Mouse (Mus musculus): ENCODE measurements at regions not wholly inside any gene's neighbourhood (a gene's known extent, or its start where the extent isn't known, plus 50 kb on each side); places are given as distances from the start of the nearest gene placed in this dataset.
A peak's percentile ranks its signal among the peaks of the same experiment; 100 is the strongest.
"Not testable (repeated sequence)": the region's sequence is repeated elsewhere in the genome, so short reads cannot be mapped to it uniquely, and the experiment has no call there.

- not testable (repeated sequence) for ATAC-seq (ENCODE audit: low FRiP score); H3K4me1 ChIP-seq; H3K4me3 ChIP-seq (replicated peaks); H3K9me3 ChIP-seq; H3K27ac ChIP-seq; H3K27me3 ChIP-seq; H3K4me2 ChIP-seq; H3K36me3 ChIP-seq (replicated peaks); H3K9ac ChIP-seq
- 15% methylated on average over 1 of the region's 1 CpGs for WGBS
Observed at GRCm38 (mm10) chr4:20895081-20895480, 790.7 kb downstream of the Prdm13 start.

- 0 out of 2 replicates have a peak, but pooled peaks have one; percentile 27 for ATAC-seq (ENCODE audit: low FRiP score)
- no peaks in the 10 kb centered on the region for H3K4me1 ChIP-seq
- H3K9ac ChIP-seq = no peak overlapping the region
- WGBS = 73% methylated on average over 1 of the region's 1 CpGs
- no peaks in the 10 kb centered on the region for H3K9me3 ChIP-seq
- no peak overlapping the region for H3K4me2 ChIP-seq
- no peaks in the 10 kb centered on the region for H3K36me3 ChIP-seq (replicated peaks)
- H3K4me3 ChIP-seq (replicated peaks) = no peak overlapping the region
- H3K27ac ChIP-seq = no peak overlapping the region
- H3K27me3 ChIP-seq = no peaks in the 10 kb centered on the region
Observed at GRCm38 (mm10) chr4:20893872-20894271, 791.9 kb downstream of the Prdm13 start.

DNA sequence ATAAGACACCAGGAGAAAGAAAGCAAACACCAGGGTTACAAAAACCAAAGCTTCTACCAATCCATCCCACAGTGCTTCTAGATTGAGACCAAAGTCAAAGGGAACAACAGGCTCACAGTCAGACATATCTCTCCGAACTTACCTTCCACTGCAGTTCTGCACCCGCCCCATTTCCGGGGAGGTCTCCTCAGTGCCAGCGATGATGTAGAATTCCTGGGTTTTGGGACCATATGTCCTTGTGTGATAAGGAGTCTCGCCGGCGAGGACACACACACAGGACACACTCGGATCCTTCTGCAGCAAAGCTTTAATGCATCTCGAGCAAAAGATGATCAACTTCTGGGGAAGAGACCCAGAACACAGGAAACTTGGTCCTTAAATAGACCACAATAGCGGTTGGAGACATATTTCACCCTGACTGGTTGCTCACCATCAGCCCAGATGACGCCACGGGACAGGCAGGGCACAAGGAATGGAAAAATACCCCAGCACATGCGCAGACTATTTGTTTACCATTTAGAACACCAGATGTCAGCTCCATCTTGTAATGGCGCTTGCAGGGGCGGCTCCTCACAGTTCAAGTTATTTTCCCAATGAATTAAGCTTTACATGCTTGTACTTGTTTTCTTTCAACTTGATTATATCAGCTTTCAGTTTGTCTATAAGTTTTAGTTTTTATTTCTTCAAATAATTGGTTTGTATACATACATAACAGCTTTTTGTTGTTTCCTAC lies 824.9 kb downstream of the Prdm13 start:
- Histone ChIP-seq H3K27me3 (no peaks in the 10 kb centered on the region), H3K4me1 (no peaks in the 10 kb centered on the region), H3K36me3 (replicated peaks) (no peaks in the 10 kb centered on the region), H3K4me3 (replicated peaks) (no peak overlapping the region), H3K9ac (no peak overlapping the region), H3K27ac (no peak overlapping the region), H3K9me3 (no peaks in the 10 kb centered on the region), H3K4me2 (no peak overlapping the region)
- no peak for ATAC-seq (ENCODE audit: low FRiP score)
- WGBS = 96% methylated on average over 15 of the region's 15 CpGs

GRCm38 (mm10) chr4:20860066-20860465 lies 825.7 kb downstream of the Prdm13 start:
- H3K27me3 ChIP-seq; H3K9me3 ChIP-seq; H3K4me1 ChIP-seq; H3K36me3 ChIP-seq (replicated peaks); H3K27ac ChIP-seq; H3K9ac ChIP-seq; ATAC-seq (ENCODE audit: low FRiP score); H3K4me3 ChIP-seq (replicated peaks); H3K4me2 ChIP-seq: not testable (repeated sequence)
- WGBS = 87% methylated on average over 8 of the region's 8 CpGs

- no peak overlapping the region for H3K9ac ChIP-seq
- H3K4me3 ChIP-seq (replicated peaks) = no peak overlapping the region
- H3K27ac ChIP-seq = no peak overlapping the region
- WGBS = 66% methylated on average over 2 of the region's 2 CpGs
- no peaks in the 10 kb centered on the region for H3K4me1 ChIP-seq
- no peaks in the 10 kb centered on the region for H3K36me3 ChIP-seq (replicated peaks)
- ATAC-seq (ENCODE audit: low FRiP score) = no peak
- H3K27me3 ChIP-seq = no peaks in the 10 kb centered on the region
- no peak overlapping the region for H3K4me2 ChIP-seq
- H3K9me3 ChIP-seq = no peaks in the 10 kb centered on the region
Observed at GRCm38 (mm10) chr4:20848424-20848823, 837.3 kb downstream of the Prdm13 start.

DNA sequence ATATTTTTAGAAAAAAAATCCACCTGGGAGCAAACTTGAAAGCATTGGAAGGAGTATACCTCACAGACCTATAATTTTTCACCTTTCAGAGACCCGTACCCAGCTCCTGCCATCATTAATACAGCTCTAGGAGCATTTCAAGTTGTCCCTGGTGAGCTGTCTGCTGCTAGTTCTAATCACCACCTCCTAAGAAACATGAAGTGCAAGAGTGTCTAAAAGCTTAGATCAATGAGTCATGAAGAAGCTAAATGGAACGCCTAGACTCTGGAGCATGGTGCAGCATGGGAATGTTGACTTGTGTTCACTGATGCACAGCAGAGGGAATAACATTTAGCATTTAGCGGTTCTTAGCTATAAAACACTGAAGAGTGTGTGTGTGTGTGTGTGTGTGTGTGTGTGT lies 841.2 kb downstream of the Prdm13 start:
- Histone ChIP-seq H3K27me3 (no peaks in the 10 kb centered on the region), H3K27ac (no peak overlapping the region), H3K36me3 (replicated peaks) (no peaks in the 10 kb centered on the region), H3K4me3 (replicated peaks) (no peak overlapping the region), H3K9me3 (no peaks in the 10 kb centered on the region), H3K9ac (no peak overlapping the region), H3K4me1 (no peaks in the 10 kb centered on the region), H3K4me2 (no peak overlapping the region)
- WGBS = 89% methylated on average over 3 of the region's 3 CpGs
- no peak for ATAC-seq (ENCODE audit: low FRiP score)
